Mouse (Mus musculus): ENCODE data around the gene Irak3. TPM values are rescaled to one million over a fixed set of nuclear protein-coding genes. Genes with fewer than 3 reads are reported as not detected.
"Not testable (repeated sequence)": the region's sequence is repeated elsewhere in the genome, so short reads cannot be mapped to it uniquely, and the experiment has no call there.

Gene Irak3
- polyA plus RNA-seq (2015; fragmentation: Nextera tagmentation; extraction: Ambion mirVana), result 1.1 and 1.3 TPM in 2 replicates

DNA sequence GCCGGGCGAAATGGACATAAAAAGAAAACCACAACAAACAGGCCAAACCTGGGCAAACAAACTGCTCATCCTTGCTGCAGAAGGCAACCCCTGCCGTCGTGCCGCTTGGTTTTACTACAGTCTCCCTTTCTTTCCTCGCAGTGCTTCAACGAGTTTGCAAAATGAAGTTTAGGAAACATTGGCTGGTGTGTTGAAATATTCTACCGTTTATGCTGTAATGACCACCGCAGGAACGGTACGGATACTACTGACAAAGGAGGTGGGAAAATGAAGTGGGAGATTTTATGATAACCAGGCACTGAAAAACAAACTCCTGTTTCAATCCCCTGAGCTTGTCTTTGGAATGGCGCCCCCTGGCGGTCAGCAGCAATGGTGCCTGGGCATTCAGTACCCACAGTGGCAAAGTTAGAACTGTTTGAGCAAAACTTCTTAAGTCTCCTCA lies at the start of gene Irak3:
TSS of gene Irak3 (minus strand) at position 170 of the 442 bp plus-strand sequence.
- peak; percentile 83 for DNase-seq (ENCODE audit: low spot score)

- DNase-seq (ENCODE audit: low spot score), result no peak
These were observed 49.2 kb upstream of the Irak3 start for GRCm38 (mm10) chr10:120250911-120251683.

GRCm38 (mm10) chr10:120246994-120247750 lies 45.2 kb upstream of the Irak3 start:
- peak; percentile 80 for DNase-seq (ENCODE audit: low spot score)

GRCm38 (mm10) chr10:120245681-120246080 lies 43.8 kb upstream of the Irak3 start:
- DNase-seq (ENCODE audit: low spot score), result no peak

- no peak for DNase-seq (ENCODE audit: low spot score)
These were observed 40.5 kb upstream of the Irak3 start for GRCm38 (mm10) chr10:120242421-120242820.

DNA sequence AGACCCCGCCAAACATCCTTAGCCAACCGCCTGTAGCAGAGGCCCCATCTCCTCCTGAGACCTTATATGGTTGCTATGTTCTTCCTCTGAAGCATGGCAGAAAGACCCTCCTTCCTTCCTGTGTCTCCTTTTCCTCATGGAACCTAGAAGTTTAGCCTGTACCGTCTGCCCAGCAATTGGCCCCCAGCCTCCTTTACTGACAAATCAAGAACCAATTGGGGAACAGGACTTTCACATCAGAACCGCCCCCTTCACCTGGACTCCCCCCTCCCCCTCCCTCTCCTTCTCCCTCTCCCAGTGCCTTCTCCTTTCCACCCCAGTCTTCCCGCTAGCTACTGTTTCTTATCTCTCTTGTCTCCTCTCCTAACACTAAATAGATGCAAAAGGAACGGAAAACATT lies 37.5 kb upstream of the Irak3 start:
- DNase-seq (ENCODE audit: low spot score), result no peak

DNA sequence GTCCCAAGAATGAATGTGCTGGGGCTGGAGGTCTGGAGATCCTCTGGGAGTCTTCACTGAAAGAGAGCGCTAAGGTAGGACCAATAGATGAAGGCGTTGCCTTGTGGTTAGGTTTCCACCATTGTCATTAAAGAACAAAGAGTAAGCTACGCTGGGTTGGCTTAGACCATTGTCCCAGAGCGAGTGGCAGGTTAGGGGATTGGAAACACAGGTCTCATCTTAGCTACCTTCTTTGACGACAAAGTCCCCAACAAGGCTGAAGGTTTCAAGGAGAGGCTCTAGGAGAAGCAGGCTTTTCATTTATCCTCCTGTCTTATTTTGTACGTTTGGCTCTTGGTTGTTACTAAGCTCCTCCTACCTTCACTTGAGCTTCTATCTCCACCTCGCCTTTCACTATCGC lies 36.3 kb upstream of the Irak3 start:
- no peak for DNase-seq (ENCODE audit: low spot score)

- no peak for DNase-seq (ENCODE audit: low spot score)
These were observed 34.9 kb upstream of the Irak3 start for GRCm38 (mm10) chr10:120236855-120237254.

DNA sequence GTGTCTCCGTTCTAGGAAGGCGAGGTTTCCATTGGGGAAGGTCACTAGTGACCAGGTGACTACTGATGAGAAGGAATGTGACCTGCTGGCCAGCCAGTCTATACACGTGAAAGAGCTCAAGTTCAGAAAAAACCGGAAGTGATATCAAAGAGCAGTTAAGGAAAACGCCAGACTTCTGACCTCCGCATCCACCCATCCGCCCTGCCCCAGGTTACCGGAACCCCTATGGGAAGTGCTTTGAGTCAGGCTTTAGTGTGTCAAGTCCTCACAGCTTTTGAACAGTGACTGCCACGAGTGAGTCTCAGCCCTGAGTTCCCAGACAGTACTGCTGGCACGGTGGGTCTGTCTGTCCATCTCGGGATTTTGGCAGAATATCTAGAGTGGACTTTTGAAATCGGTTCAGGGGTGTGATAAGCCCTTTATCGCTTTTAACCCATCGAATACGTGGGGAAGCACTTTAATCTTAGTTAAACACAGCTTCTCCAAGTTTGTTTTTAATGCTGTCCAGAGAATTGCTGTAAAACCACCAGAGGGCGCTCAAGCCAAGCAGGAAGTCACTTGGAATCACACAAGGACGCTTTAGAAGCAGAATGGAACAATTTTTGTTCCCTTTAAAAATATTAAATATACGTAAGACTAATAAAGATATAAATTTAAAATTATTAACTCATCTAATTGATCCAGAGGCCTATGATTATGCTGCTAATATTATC lies 31.9 kb upstream of the Irak3 start:
- peak; percentile 56 for DNase-seq (ENCODE audit: low spot score)

- DNase-seq (ENCODE audit: low spot score), result peak; percentile 66
These were observed 29.8 kb upstream of the Irak3 start for GRCm38 (mm10) chr10:120231718-120232117.

DNA sequence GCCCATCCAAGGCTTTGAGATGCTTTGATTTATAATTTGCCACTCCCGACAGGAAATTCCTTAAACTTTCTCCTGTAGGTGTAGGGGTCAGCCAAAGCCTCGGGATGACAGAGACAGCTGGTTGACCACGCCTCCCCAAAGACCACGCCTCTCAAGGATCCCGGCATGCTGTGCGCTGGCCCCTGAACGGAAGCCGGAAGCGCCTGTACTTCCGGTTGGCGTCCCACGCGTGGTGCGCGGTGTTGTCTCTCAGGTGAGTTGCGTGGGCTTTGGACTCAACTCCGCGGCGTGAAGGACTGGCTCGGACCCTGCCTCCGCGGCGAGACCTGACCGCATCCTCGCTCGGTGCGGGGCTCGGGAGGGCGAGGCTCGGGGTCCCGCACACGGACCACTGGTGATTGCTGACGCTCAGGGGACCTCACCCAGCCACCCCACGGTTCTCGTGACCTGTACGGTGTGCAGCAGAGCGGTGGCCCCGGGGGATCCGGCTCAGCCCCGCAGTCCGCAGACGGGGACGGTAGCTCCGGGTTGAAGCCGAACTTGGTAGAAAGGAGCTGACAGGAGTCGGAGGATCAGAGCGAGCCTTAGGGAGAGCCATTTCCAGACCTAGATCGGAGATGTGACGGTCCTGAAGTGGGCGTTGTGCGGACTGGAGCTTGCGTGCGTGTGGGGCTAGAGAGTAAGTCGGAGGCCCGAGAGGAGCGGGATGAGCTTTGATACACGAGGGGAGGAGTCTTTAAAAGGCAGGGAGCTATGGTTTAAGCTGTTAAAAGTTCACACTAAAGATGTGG lies 25.1 kb upstream of the Irak3 start, which contains the start of gene Llph:
TSS of gene Llph (plus strand) at position 200 of the 791 bp plus-strand sequence.
- DNase-seq (ENCODE audit: low spot score), result peak; percentile 84

DNA sequence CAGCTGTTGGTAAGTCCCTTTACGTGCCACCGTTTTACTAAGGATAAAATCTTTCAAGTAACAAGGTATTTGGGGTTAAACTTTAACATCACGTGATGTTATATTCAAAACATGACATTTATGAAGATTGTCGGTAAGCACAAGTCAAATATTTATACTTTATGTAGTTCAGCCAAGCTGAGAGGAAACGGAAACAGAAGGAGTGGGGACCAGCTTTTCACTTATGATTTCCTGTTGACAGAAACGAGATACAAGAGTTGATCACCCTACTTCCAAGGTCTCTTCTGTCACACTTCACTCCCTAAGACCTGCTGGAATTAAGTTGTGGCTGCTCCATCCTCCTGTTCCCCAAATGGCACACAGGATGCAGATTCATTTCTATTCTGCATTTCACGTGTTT lies 18.8 kb upstream of the Irak3 start:
- no peak for DNase-seq (ENCODE audit: low spot score)

- no peak for DNase-seq (ENCODE audit: low spot score)
These were observed 17.8 kb upstream of the Irak3 start for GRCm38 (mm10) chr10:120219578-120220359.

DNA sequence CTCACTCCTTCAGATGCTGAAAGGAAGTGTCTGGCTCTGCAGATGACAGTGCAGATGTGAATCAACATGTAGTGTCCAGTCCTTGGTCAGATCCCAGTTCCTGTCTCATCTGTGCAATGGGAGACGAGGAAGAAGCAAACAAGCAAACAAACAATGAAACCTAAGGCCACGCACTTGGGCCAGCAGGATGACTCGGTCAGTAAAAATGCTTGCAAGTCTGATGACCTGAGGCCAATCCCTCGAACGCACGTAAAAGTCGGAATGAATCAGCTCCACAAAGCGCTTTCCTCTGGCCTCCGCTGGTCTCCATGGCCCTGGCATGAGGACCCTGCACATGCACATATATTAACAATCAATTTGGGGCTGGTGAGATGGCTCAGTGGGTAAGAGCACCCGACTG lies 17.1 kb upstream of the Irak3 start:
- no peak for DNase-seq (ENCODE audit: low spot score)

DNA sequence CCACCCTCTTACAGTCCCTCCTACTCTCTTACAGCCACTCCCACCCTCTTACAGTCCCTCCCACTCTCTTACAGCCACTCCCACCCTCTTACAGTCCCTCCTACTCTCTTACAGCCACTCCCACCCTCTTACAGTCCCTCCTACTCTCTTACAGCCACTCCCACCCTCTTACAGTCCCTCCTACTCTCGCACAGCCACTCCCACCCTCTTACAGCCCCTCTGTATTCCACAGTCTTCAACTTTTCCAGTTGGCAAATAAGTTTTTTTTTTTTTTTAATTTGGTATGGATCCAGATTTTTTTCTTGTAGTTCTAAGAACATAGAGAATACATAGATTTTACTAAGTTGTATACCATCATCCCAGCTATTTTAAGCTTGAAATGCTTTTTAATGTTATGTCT lies 15.2 kb upstream of the Irak3 start:
- not testable (repeated sequence) for DNase-seq (ENCODE audit: low spot score)

GRCm38 (mm10) chr10:120210096-120210495 lies 8.2 kb upstream of the Irak3 start:
- DNase-seq (ENCODE audit: low spot score), result no peak

DNA sequence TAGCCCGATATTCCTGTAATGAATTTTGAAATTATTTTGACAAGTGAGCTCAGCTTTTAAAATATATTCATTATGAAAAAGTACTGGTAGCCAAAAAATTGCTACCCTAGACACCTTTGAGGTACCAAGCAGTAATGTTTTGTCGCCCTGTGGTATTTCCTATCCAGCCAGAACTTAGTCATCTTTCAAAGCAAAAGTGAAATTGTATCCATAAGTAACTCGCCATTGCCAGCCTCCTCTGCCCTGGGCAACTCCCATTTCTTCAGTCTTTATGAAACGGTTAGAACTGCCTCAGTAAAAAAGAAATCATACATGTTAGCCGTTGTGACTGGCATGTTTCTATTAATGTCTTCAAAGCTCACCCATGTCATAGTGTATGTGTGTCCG lies 7.6 kb upstream of the Irak3 start:
- peak; percentile 17 for DNase-seq (ENCODE audit: low spot score)

DNA sequence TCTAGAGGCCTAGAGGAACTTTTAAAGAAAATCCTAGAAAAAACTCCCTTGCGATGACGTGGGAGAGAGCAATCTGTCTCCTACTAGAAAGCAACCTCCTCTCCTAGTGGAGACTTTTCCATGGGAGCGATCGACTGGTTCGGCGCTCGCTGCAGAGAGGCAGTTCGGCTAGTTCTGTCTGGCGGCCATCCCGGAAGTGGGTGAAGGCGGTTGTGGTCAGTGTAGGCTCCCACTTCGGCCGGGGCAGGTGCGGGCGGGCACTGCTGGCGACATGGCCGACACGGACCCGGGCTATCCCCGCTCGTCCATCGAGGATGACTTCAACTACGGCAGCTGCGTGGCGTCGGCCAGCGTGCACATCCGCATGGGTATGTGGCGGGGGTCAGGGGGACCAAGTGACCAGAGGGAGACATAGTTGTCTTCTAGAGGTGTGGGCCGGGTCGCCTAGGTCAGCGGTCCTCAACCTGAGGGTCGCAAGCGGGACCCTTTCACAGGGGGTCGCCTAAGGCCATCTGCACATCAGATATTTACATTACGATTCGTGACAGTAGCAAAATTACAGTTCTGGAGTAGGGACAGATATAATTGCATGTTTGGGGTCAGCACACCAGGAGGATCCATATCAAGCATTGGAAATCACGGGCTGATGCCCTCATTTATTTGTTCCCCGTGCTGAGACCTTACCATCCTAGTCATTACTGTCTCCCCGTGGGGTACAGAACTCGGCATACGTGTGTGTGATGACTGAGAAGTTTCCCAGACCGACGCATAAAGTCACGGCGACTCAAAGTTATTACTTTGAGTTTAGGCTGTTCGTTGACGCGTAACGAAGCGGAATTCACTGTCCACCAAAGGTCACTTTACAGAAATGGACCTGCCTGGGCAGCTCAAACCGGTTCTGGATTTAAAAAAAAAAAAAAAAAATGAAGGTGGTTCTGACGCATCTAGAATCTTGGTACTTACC lies 6.9 kb upstream of the Irak3 start:
- DNase-seq (ENCODE audit: low spot score), result peak; percentile 53

GRCm38 (mm10) chr10:120208015-120208414 lies 6.1 kb upstream of the Irak3 start:
- DNase-seq (ENCODE audit: low spot score), result no peak
